Mouse (Mus musculus) limb, embryonic 10.5 days (tissue): ENCODE results near the gene Iqcf6. TPM values are rescaled to one million over a fixed set of nuclear protein-coding genes. Genes with fewer than 3 reads are reported as not detected.

ENCODE experiments used
- DNase-seq: peaks from one replicate; pipeline ENCODE4 v3.0.0-alpha.2; 2017; ENCODE audit warnings: low spot score
- H3K27ac ChIP-seq: fragments of 300-500 bp; sonication (generic); 2 replicates; pipeline ENCODE4 v1.5.1; 2016; ENCODE audit warnings: mild to moderate bottlenecking
- H3K27me3 ChIP-seq: fragments of 300-500 bp; sonication (generic); 2 replicates; pipeline ENCODE4 v1.6.1; 2016; ENCODE audit warnings: low read depth, mild to moderate bottlenecking; ENCODE audit not compliant: poor library complexity, severe bottlenecking
- H3K36me3 ChIP-seq: fragments of 300-500 bp; sonication (generic); 2 replicates; pipeline ENCODE4 v1.6.1; 2016; ENCODE audit warnings: mild to moderate bottlenecking, moderate library complexity
- H3K4me1 ChIP-seq: fragments of 300-500 bp; sonication (generic); 2 replicates; pipeline ENCODE4 v1.6.1; 2016
- H3K4me3 ChIP-seq: fragments of 300-500 bp; sonication (generic); 2 replicates; pipeline ENCODE4 v1.5.1; 2016; ENCODE audit warnings: mild to moderate bottlenecking, moderate library complexity
- H3K9me3 ChIP-seq: fragments of 300-500 bp; sonication (generic); replicated peaks from 2 replicates; pipeline ENCODE4 v1.6.1; 2016; ENCODE audit warnings: mild to moderate bottlenecking
- WGBS: fragments of 180-500 bp; shearing (Covaris S2); methylation state at CpG from one replicate; pipeline ENCODE4 v1.1.7; 2016; 5-methylcytosine and 5-hydroxymethylcytosine counted together
- polyA plus RNA-seq: library from polyadenylated mRNA; unstranded; fragments of >200 nt; fragmentation: Nextera tagmentation; extraction: Ambion mirVana; gene quantifications from 2 replicates; pipeline ENCODE4 v1.2.1, GENCODE M21; 2016

Iqcf6 gene
- polyA plus RNA-seq, 1 experiment from 2014 or later, result not detected

- no peaks in the 10 kb centered on the region for H3K9me3 ChIP-seq
- no peaks in the 10 kb centered on the region for H3K4me1 ChIP-seq
- 76% methylated on average over 5 of the region's 5 CpGs for WGBS
- no peaks in the 10 kb centered on the region for H3K27me3 ChIP-seq
- no peak for DNase-seq
- H3K36me3 ChIP-seq, result no peaks in the 10 kb centered on the region
- H3K27ac ChIP-seq, result no peak overlapping the region
- no peak overlapping the region for H3K4me3 ChIP-seq
These were observed 5.8 kb downstream of the Iqcf6 start for GRCm38 (mm10) chr9:106632185-106632584.

- H3K4me3 ChIP-seq, result no peak overlapping the region
- H3K27ac ChIP-seq, result no peak overlapping the region
- H3K9me3 ChIP-seq, result no peaks in the 10 kb centered on the region
- WGBS, result 91% methylated on average over 8 of the region's 8 CpGs
- H3K27me3 ChIP-seq, result no peaks in the 10 kb centered on the region
- no peak for DNase-seq
- H3K4me1 ChIP-seq, result no peaks in the 10 kb centered on the region
- no peaks in the 10 kb centered on the region for H3K36me3 ChIP-seq
These were observed 11.8 kb downstream of the Iqcf6 start for GRCm38 (mm10) chr9:106638154-106638553.

- H3K4me3 ChIP-seq, result no peak overlapping the region
- no peaks in the 10 kb centered on the region for H3K4me1 ChIP-seq
- no peak for DNase-seq
- no peaks in the 10 kb centered on the region for H3K9me3 ChIP-seq
- H3K27me3 ChIP-seq, result no peaks in the 10 kb centered on the region
- H3K27ac ChIP-seq, result no peak overlapping the region
- WGBS, result 75% methylated on average over 5 of the region's 5 CpGs
- no peaks in the 10 kb centered on the region for H3K36me3 ChIP-seq
These were observed 15.0 kb downstream of the Iqcf6 start for GRCm38 (mm10) chr9:106641346-106641745.

GRCm38 (mm10) chr9:106643128-106643527, 16.7 kb downstream of the Iqcf6 start:
- H3K9me3 ChIP-seq, result no peaks in the 10 kb centered on the region
- no peaks in the 10 kb centered on the region for H3K4me1 ChIP-seq
- peak; percentile 84 for DNase-seq
- H3K4me3 ChIP-seq, result no peak overlapping the region
- H3K36me3 ChIP-seq, result no peaks in the 10 kb centered on the region
- 40% methylated on average over 7 of the region's 7 CpGs for WGBS
- H3K27ac ChIP-seq, result no peak overlapping the region
- peaks cover 14% of the 10 kb centered on the region; the same call in 1 of the 2 replicates for H3K27me3 ChIP-seq

- WGBS, result 74% methylated on average over 6 of the region's 6 CpGs
- Histone ChIP-seq H3K4me3 (no peak overlapping the region), H3K27me3 (peaks cover 14% of the 10 kb centered on the region; the same call in 1 of the 2 replicates), H3K27ac (no peak overlapping the region), H3K4me1 (no peaks in the 10 kb centered on the region), H3K9me3 (no peaks in the 10 kb centered on the region), H3K36me3 (no peaks in the 10 kb centered on the region)
- no peak for DNase-seq
These were observed 17.4 kb downstream of the Iqcf6 start for GRCm38 (mm10) chr9:106643787-106644186.

- no peak for DNase-seq
- no peaks in the 10 kb centered on the region for H3K9me3 ChIP-seq
- peaks cover 14% of the 10 kb centered on the region; the same call in 1 of the 2 replicates for H3K27me3 ChIP-seq
- no peak overlapping the region for H3K27ac ChIP-seq
- H3K4me3 ChIP-seq, result no peak overlapping the region
- H3K4me1 ChIP-seq, result no peaks in the 10 kb centered on the region
- WGBS, result 79% methylated on average over 9 of the region's 9 CpGs
- no peaks in the 10 kb centered on the region for H3K36me3 ChIP-seq
These were observed 19.4 kb downstream of the Iqcf6 start for GRCm38 (mm10) chr9:106645684-106646271.

GRCm38 (mm10) chr9:106647226-106647625, 20.8 kb downstream of the Iqcf6 start:
- H3K4me3 ChIP-seq, result no peak overlapping the region
- no peaks in the 10 kb centered on the region for H3K9me3 ChIP-seq
- no peak for DNase-seq
- 73% methylated on average over 27 of the region's 27 CpGs for WGBS
- H3K36me3 ChIP-seq, result no peaks in the 10 kb centered on the region
- no peak overlapping the region for H3K27ac ChIP-seq
- no peaks in the 10 kb centered on the region for H3K4me1 ChIP-seq
- peaks cover 14% of the 10 kb centered on the region; the same call in 1 of the 2 replicates for H3K27me3 ChIP-seq

- H3K9me3 ChIP-seq, result no peaks in the 10 kb centered on the region
- H3K4me3 ChIP-seq, result no peak overlapping the region
- H3K27me3 ChIP-seq, result peaks cover 52% of the 10 kb centered on the region
- no peak overlapping the region for H3K27ac ChIP-seq
- peaks cover 12% of the 10 kb centered on the region for H3K4me1 ChIP-seq
- no peak for DNase-seq
- H3K36me3 ChIP-seq, result no peaks in the 10 kb centered on the region
- 70% methylated on average over 1 of the region's 1 CpGs for WGBS
These were observed 26.3 kb downstream of the Iqcf6 start for GRCm38 (mm10) chr9:106652720-106653119.

- Histone ChIP-seq H3K4me1 (peaks cover 13% of the 10 kb centered on the region), H3K4me3 (peak within 1 kb of the TSS; percentile 43), H3K27me3 (peaks cover 50% of the 10 kb centered on the region), H3K27ac (no peak within 1 kb of the TSS), H3K9me3 (no peaks in the 10 kb centered on the region), H3K36me3 (peaks cover 28% of the 10 kb centered on the region)
- WGBS, result 1% methylated on average over 41 of the region's 44 CpGs
- DNase-seq, result peak; percentile 90
These were observed 29.7 kb downstream of the Iqcf6 start, which contains the start of gene Grm2 for GRCm38 (mm10) chr9:106655884-106656720. Gene Grm2, minus strand, starts transcription at chr9:106656082.

- no peak for DNase-seq
- peaks cover 50% of the 10 kb centered on the region for H3K27me3 ChIP-seq
- WGBS, result 58% methylated on average over 5 of the region's 5 CpGs
- H3K27ac ChIP-seq, result no peak overlapping the region
- H3K4me1 ChIP-seq, result peaks cover 18% of the 10 kb centered on the region
- H3K36me3 ChIP-seq, result peaks cover 35% of the 10 kb centered on the region
- no peaks in the 10 kb centered on the region for H3K9me3 ChIP-seq
- H3K4me3 ChIP-seq, result no peak overlapping the region
These were observed 30.4 kb downstream of the Iqcf6 start for GRCm38 (mm10) chr9:106656820-106657219.

GRCm38 (mm10) chr9:106657592-106657991, 31.2 kb downstream of the Iqcf6 start:
- 34% methylated on average over 5 of the region's 5 CpGs for WGBS
- Histone ChIP-seq H3K27me3 (peaks cover 48% of the 10 kb centered on the region), H3K36me3 (peaks cover 42% of the 10 kb centered on the region), H3K9me3 (no peaks in the 10 kb centered on the region), H3K27ac (no peak overlapping the region), H3K4me3 (no peak overlapping the region), H3K4me1 (peaks cover 18% of the 10 kb centered on the region)
- DNase-seq, result no peak

- H3K27ac ChIP-seq, result no peak overlapping the region
- H3K4me3 ChIP-seq, result no peak overlapping the region
- H3K36me3 ChIP-seq, result peaks cover 43% of the 10 kb centered on the region
- DNase-seq, result no peak
- H3K4me1 ChIP-seq, result peaks cover 18% of the 10 kb centered on the region
- peaks cover 32% of the 10 kb centered on the region for H3K27me3 ChIP-seq
- H3K9me3 ChIP-seq, result no peaks in the 10 kb centered on the region
- WGBS, result 82% methylated on average over 7 of the region's 7 CpGs
These were observed 33.1 kb downstream of the Iqcf6 start for GRCm38 (mm10) chr9:106659441-106659840.

GRCm38 (mm10) chr9:106659935-106660334, 33.6 kb downstream of the Iqcf6 start:
- Histone ChIP-seq H3K36me3 (peaks cover 44% of the 10 kb centered on the region), H3K4me3 (no peak overlapping the region), H3K9me3 (no peaks in the 10 kb centered on the region), H3K27ac (no peak overlapping the region), H3K4me1 (peaks cover 18% of the 10 kb centered on the region), H3K27me3 (peaks cover 27% of the 10 kb centered on the region)
- no peak for DNase-seq
- 75% methylated on average over 1 of the region's 1 CpGs for WGBS
